Mouse (Mus musculus) ES-Bruce4 (cell line): ENCODE measurements around the gene Atg14. TPM values are rescaled to one million over a fixed set of nuclear protein-coding genes. Genes with fewer than 3 reads are reported as not detected.

Experiments used
- H3K27ac ChIP-seq: 2 replicates; pipeline ENCODE4 v1.5.1; 2012; ENCODE audit warnings: low read length, inconsistent platforms; ENCODE audit not compliant: insufficient read depth
- H3K27me3 ChIP-seq: 2 replicates; pipeline ENCODE4 v1.6.1; 2012; ENCODE audit warnings: mild to moderate bottlenecking, low read length, inconsistent platforms; ENCODE audit not compliant: control insufficient read depth, poor library complexity, insufficient read depth, severe bottlenecking
- H3K36me3 ChIP-seq: 2 replicates; pipeline ENCODE4 v1.6.1; 2012; ENCODE audit warnings: inconsistent platforms, mild to moderate bottlenecking, low read length, moderate library complexity; ENCODE audit not compliant: control insufficient read depth, poor library complexity, insufficient read depth, severe bottlenecking
- H3K4me1 ChIP-seq: one replicate; pipeline ENCODE4 v1.8.1; 2011; ENCODE audit warnings: low read length; ENCODE audit not compliant: control insufficient read depth, insufficient read depth
- H3K4me3 ChIP-seq: 2 replicates; pipeline ENCODE4 v1.5.1; 2011; ENCODE audit warnings: low read depth, mild to moderate bottlenecking, low read length
- H3K9ac ChIP-seq: 2 replicates; pipeline ENCODE4 v1.6.1; 2012; ENCODE audit warnings: low read depth, mild to moderate bottlenecking, inconsistent platforms; ENCODE audit not compliant: poor library complexity, severe bottlenecking
- H3K9me3 ChIP-seq: replicated peaks from 2 replicates; pipeline ENCODE4 v1.6.1; 2012; ENCODE audit warnings: mild to moderate bottlenecking, low read length, inconsistent platforms; ENCODE audit not compliant: control insufficient read depth, poor library complexity, insufficient read depth, severe bottlenecking
- CTCF ChIP-seq: IDR thresholded peaks from one replicate; pipeline ENCODE4 v1.8.1; 2011; ENCODE audit warnings: low read depth, low read length
- EP300 ChIP-seq: IDR thresholded peaks from 2 replicates; pipeline ENCODE4 v1.6.1; 2011; ENCODE audit warnings: low read depth, low read length; ENCODE audit not compliant: insufficient read depth
- POLR2A ChIP-seq: IDR thresholded peaks from one replicate; pipeline ENCODE4 v1.8.1; 2011; ENCODE audit warnings: low read length; ENCODE audit not compliant: insufficient read depth
- polyA plus RNA-seq: library from polyadenylated mRNA; stranded (reverse); fragments of >200 nt; gene quantifications from 2 replicates; pipeline ENCODE4 v1.2.4, GENCODE M21; 2011; ENCODE audit warnings: low read depth; ENCODE audit not compliant: missing spikeins, insufficient read depth, insufficient read length

The Atg14 gene
- polyA plus RNA-seq, 1 experiment, result 24.5 TPM

DNA sequence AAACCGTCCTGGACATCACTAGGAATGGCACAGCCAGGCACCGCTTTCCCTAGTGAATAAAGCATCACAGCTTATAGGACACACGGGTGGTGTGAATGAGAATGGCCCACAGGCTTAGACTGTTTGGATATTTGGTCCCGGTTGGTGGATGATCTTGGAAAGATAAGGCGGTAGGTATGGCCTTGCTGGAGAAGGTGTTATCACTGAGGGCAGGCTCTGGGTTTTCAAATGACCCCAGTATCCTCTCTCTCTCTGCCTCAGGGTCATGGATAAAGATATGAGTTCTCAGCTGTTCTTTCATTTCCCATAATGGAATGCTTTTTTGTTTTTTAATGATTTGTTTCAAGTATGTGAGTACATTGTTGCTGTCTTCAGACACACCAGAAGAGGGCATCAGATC lies 15.2 kb downstream of the Atg14 start:
- no peak for TF ChIP-seq CTCF
- TF ChIP-seq POLR2A, result no peak
- TF ChIP-seq EP300, result no peak
- H3K27ac ChIP-seq, result no peak overlapping the region
- no peak overlapping the region for H3K4me3 ChIP-seq
- no peaks in the 10 kb centered on the region for H3K4me1 ChIP-seq
- H3K27me3 ChIP-seq, result no peaks in the 10 kb centered on the region
- H3K9me3 ChIP-seq, result no peaks in the 10 kb centered on the region
- H3K9ac ChIP-seq, result no peak overlapping the region
- H3K36me3 ChIP-seq, result peaks cover 40% of the 10 kb centered on the region

DNA sequence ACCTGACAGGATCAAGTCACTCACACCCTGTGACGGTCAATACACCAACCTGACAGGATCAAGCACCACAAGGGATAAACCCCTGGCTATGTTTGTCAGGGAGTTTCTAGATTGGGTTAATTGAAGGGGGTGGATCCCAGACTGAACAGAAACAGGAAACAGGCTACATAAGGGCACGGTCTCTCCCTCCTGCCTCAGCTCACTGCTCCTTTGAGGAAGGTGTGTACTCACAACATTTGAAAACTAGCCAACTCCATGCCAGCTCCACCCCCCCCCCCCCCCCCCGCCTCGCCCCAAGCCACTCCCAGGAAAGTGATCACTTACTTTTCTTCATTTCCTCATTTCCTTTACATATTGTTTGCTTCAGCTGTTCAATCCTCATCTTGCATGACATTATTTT lies 16.2 kb downstream of the Atg14 start:
- TF ChIP-seq EP300 (no peak), CTCF (no peak)
- Histone ChIP-seq H3K27me3 (no peaks in the 10 kb centered on the region), H3K9me3 (no peaks in the 10 kb centered on the region), H3K4me3 (no peak overlapping the region), H3K27ac (no peak overlapping the region), H3K9ac (no peak overlapping the region), H3K4me1 (no peaks in the 10 kb centered on the region), H3K36me3 (peaks cover 44% of the 10 kb centered on the region)

DNA sequence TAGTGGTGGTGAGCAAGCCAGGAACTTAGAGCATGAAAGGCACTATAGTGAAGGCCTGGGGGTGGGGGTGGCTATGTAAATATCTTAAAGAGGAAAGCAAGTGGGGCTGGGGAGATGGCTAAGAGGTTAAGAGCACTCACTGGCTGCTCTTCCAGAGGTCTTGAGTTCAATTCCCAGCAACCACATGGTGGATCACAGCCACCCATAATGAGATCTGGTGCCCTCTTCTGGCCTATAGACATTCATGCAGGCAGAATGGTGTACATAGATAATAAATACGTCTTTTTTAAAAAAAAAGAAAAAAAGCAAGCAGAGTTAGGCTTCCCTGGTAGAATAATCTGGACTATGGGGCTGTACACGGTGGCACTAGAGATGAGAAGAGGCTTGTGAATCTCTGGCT lies 17.1 kb downstream of the Atg14 start:
- no peak overlapping the region for H3K9ac ChIP-seq
- peaks cover 42% of the 10 kb centered on the region for H3K36me3 ChIP-seq
- H3K4me3 ChIP-seq, result no peak overlapping the region
- H3K4me1 ChIP-seq, result no peaks in the 10 kb centered on the region
- no peaks in the 10 kb centered on the region for H3K9me3 ChIP-seq
- TF ChIP-seq EP300, result no peak
- TF ChIP-seq CTCF, result peak; percentile 5
- no peak for TF ChIP-seq POLR2A
- no peaks in the 10 kb centered on the region for H3K27me3 ChIP-seq
- no peak overlapping the region for H3K27ac ChIP-seq

DNA sequence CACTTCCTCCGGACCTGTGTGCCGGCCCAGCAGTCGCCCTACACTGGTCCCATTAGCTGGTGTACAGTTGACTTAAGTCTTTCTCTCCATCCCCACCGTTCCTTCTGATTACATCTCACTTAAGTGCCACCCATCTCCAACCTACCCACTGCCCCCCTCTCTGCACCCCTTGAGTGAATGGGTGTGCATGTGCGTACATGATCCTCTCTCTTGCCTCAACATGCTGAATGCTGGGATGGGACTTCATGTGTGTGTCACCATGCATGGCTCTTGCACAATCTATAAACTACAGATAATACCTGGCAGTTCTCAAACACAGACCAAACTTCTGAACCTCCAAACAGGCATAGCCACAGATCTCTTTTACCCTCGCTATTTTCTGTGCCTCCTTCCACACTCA lies 18.8 kb downstream of the Atg14 start:
- H3K27ac ChIP-seq, result no peak overlapping the region
- H3K27me3 ChIP-seq, result no peaks in the 10 kb centered on the region
- peaks cover 52% of the 10 kb centered on the region for H3K36me3 ChIP-seq
- H3K4me1 ChIP-seq, result no peaks in the 10 kb centered on the region
- no peak for TF ChIP-seq POLR2A
- TF ChIP-seq CTCF, result no peak
- no peak for TF ChIP-seq EP300
- no peak overlapping the region for H3K9ac ChIP-seq
- H3K4me3 ChIP-seq, result no peak overlapping the region
- H3K9me3 ChIP-seq, result no peaks in the 10 kb centered on the region

DNA sequence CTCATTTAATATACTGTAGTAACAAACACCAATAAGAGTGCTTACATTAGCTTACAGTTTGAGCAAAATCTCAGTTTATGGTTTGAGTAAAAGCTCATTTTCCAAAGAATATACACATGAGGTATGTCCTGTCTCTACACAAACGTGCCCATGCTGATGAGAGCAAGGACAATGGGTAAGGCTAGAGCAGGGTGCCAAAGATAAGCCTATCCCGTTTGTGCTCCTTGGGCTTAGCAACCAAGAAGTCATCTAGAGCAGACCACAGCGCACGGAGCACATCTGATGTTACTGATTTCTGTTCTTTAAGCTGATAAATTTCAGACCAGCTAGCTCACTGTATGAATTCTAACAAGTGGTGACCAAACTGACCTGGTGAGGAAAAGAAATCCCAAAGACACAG lies 25.6 kb downstream of the Atg14 start:
- Histone ChIP-seq H3K9ac (no peak overlapping the region), H3K27ac (no peak overlapping the region), H3K4me3 (no peak overlapping the region), H3K9me3 (no peaks in the 10 kb centered on the region), H3K4me1 (no peaks in the 10 kb centered on the region), H3K27me3 (no peaks in the 10 kb centered on the region), H3K36me3 (peaks cover 68% of the 10 kb centered on the region)
- TF ChIP-seq CTCF (no peak), POLR2A (no peak), EP300 (no peak)

DNA sequence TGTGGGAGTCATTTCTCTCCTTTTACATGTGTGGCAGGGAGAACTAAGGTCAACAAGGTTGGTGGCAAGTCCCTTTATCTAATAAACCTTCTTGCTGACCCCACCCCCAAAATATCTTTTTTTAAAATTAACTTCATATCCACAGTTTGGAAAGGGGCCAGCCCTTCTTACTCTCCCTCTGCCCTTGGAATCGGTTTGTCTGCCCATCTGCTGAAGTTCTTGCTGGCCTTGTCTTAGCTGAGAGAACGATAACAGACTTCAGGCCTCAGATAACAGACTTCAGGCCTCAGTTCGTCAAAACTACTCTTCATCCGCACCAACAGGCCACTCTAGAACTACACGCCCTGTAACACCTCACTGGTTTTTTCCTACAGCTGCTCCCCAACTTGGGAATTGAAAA lies 26.2 kb downstream of the Atg14 start:
- Histone ChIP-seq H3K9ac (no peak overlapping the region), H3K27ac (no peak overlapping the region), H3K4me1 (no peaks in the 10 kb centered on the region), H3K36me3 (peaks cover 66% of the 10 kb centered on the region), H3K9me3 (no peaks in the 10 kb centered on the region), H3K27me3 (no peaks in the 10 kb centered on the region), H3K4me3 (no peak overlapping the region)
- TF ChIP-seq EP300 (no peak), POLR2A (no peak), CTCF (no peak)

DNA sequence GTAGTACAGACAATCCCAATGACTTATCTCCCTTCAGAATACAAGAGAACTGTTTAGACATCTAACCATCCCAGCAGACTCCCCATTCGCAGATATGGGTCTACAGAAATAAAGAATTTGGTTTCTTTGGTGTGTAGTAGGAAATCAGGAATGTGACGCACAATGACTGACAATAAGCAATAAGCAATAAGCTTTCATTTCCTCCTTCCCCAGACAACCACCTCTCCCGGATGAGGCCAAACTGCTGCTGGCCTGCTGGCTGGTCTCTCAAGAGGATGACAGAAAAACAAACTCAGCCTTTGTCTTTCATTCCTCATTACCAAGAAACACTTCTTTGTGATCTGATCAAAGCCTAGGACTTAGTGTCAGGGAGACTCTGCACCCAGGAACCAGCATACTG lies 28.2 kb downstream of the Atg14 start:
- Histone ChIP-seq H3K27ac (no peak overlapping the region), H3K4me1 (peaks cover 7% of the 10 kb centered on the region), H3K4me3 (no peak overlapping the region), H3K9me3 (no peaks in the 10 kb centered on the region), H3K9ac (no peak overlapping the region), H3K36me3 (peaks cover 51% of the 10 kb centered on the region), H3K27me3 (no peaks in the 10 kb centered on the region)
- TF ChIP-seq CTCF (no peak), POLR2A (no peak), EP300 (no peak)
